In genomic region chr7:24391687-24392086, GRCm38 (mm10) we compare ENCODE assay signal across 21 mouse cellular contexts. TPM values are rescaled to one million over a fixed set of nuclear protein-coding genes. Genes with fewer than 3 reads are reported as not detected.
DNase-seq lines count a peak whose midpoint lies in the region; ATAC-seq lines count a peak whose summit lies in the region.
"Had no signal": no experiment of that assay in that cellular context is flagged by ENCODE, and none has a peak within 500 bp of the region (broad histone marks: within the 10 kb centered on the region; RNA-seq: fewer than 3 reads in every experiment).

No protein-coding gene starts in this region.

- H3K27ac ChIP-seq in embryonic facial prominence, embryonic 13.5 days = peak overlapping the region; percentile 41; the same call in 1 of the 2 replicates
- no peak overlapping the region for H3K27ac ChIP-seq in embryonic facial prominence, embryonic 10.5 days (replicated peaks)
- peak overlapping the region; percentile 74 for H3K27ac ChIP-seq in kidney, embryonic 16.5 days (ENCODE audit: low read length)
- peak overlapping the region; percentile 76 for H3K27ac ChIP-seq in limb, embryonic 12.5 days
- peak overlapping the region; percentile 85 for H3K27ac ChIP-seq in stomach, embryonic 14.5 days (ENCODE audit: low read length)
- H3K27ac ChIP-seq: midbrain, embryonic 13.5 days had no signal

- H3K4me2 ChIP-seq in embryonic facial prominence, embryonic 13.5 days = no peak overlapping the region
- H3K4me2 ChIP-seq in kidney, embryonic 16.5 days (replicated peaks; ENCODE audit: low read depth, low read length) = no peak overlapping the region
- peak overlapping the region; percentile 46; the same call in 1 of the 2 replicates for H3K4me2 ChIP-seq in limb, embryonic 12.5 days
- H3K4me2 ChIP-seq in stomach, embryonic 14.5 days (replicated peaks; ENCODE audit: low read depth, low read length) = peak overlapping the region; percentile 33; the same call in 1 of the 2 replicates
- H3K4me2 ChIP-seq: heart, embryonic 11.5 days; midbrain, embryonic 13.5 days had no signal

- H3K4me3 ChIP-seq in embryonic facial prominence, embryonic 13.5 days = no peak overlapping the region
- H3K4me3 ChIP-seq in embryonic facial prominence, embryonic 10.5 days = no peak overlapping the region
- H3K4me3 ChIP-seq in kidney, embryonic 16.5 days (ENCODE audit: low read length) = no peak overlapping the region
- no peak overlapping the region for H3K4me3 ChIP-seq in limb, embryonic 12.5 days (replicated peaks)
- no peak overlapping the region for H3K4me3 ChIP-seq in stomach, embryonic 14.5 days (ENCODE audit: low read depth, low read length)
- H3K4me3 ChIP-seq: erythroblast, embryonic 14.5 days; midbrain, embryonic 13.5 days had no signal

- no peak for ATAC-seq in embryonic facial prominence, embryonic 13.5 days (ENCODE audit: insufficient number of reproducible peaks, insufficient read depth, low FRiP score, low TSS enrichment, low read depth)
- ATAC-seq in kidney, embryonic 16.5 days (ENCODE audit: low FRiP score, low TSS enrichment) = no peak
- ATAC-seq in limb, embryonic 12.5 days (ENCODE audit: insufficient number of reproducible peaks, insufficient read depth, low FRiP score, low TSS enrichment, low read depth) = no peak
- no peak for ATAC-seq in stomach, embryonic 14.5 days (ENCODE audit: insufficient number of reproducible peaks, insufficient read depth, low FRiP score, low read depth)
- ATAC-seq: midbrain, embryonic 13.5 days had no signal

- no peaks in the 10 kb centered on the region for H3K9me3 ChIP-seq in embryonic facial prominence, embryonic 13.5 days
- no peaks in the 10 kb centered on the region for H3K9me3 ChIP-seq in embryonic facial prominence, embryonic 10.5 days
- H3K9me3 ChIP-seq in kidney, embryonic 16.5 days (ENCODE audit: low read length) = no peaks in the 10 kb centered on the region
- no peaks in the 10 kb centered on the region for H3K9me3 ChIP-seq in limb, embryonic 12.5 days
- H3K9me3 ChIP-seq in stomach, embryonic 14.5 days (ENCODE audit: control insufficient read depth, low read depth, low read length) = no peaks in the 10 kb centered on the region
- H3K9me3 ChIP-seq: midbrain, embryonic 13.5 days had no signal

- H3K9ac ChIP-seq in embryonic facial prominence, embryonic 13.5 days = no peak overlapping the region
- H3K9ac ChIP-seq in kidney, embryonic 16.5 days (replicated peaks; ENCODE audit: low read length) = 0 out of 2 replicates have a peak overlapping the region, but pooled peaks have one; percentile 7
- no peak overlapping the region for H3K9ac ChIP-seq in limb, embryonic 12.5 days (replicated peaks)
- H3K9ac ChIP-seq in stomach, embryonic 14.5 days (replicated peaks; ENCODE audit: low read depth, low read length) = no peak overlapping the region
- H3K9ac ChIP-seq: midbrain, embryonic 13.5 days had no signal

- DNase-seq in embryonic facial prominence, embryonic 10.5 days (ENCODE audit: low spot score) = no peak
- no peak for DNase-seq in kidney, adult 11 months
- no peak for DNase-seq in heart, postnatal 4 days
- no peak for DNase-seq in cerebellum, postnatal 25 days
- DNase-seq: cerebellum, adult 9-11 months; gastrocnemius, postnatal 36 days; lung, adult 18-20 months; lung, postnatal 36 days; thymus, postnatal 36 days had no signal

- H3K36me3 ChIP-seq in embryonic facial prominence, embryonic 13.5 days = no peaks in the 10 kb centered on the region
- no peaks in the 10 kb centered on the region for H3K36me3 ChIP-seq in embryonic facial prominence, embryonic 10.5 days (replicated peaks)
- H3K36me3 ChIP-seq in kidney, embryonic 16.5 days (ENCODE audit: insufficient read depth, low read length) = no peaks in the 10 kb centered on the region
- no peaks in the 10 kb centered on the region for H3K36me3 ChIP-seq in limb, embryonic 12.5 days
- H3K36me3 ChIP-seq in stomach, embryonic 14.5 days (ENCODE audit: control insufficient read depth, insufficient read depth, low read length) = no peaks in the 10 kb centered on the region
- H3K36me3 ChIP-seq: midbrain, embryonic 13.5 days had no signal

- no peaks in the 10 kb centered on the region for H3K27me3 ChIP-seq in embryonic facial prominence, embryonic 13.5 days
- no peaks in the 10 kb centered on the region for H3K27me3 ChIP-seq in embryonic facial prominence, embryonic 10.5 days (replicated peaks; ENCODE audit: low read depth, poor library complexity, severe bottlenecking)
- H3K27me3 ChIP-seq in kidney, embryonic 16.5 days (ENCODE audit: insufficient read depth, low read length) = no peaks in the 10 kb centered on the region
- H3K27me3 ChIP-seq in limb, embryonic 12.5 days = no peaks in the 10 kb centered on the region
- H3K27me3 ChIP-seq in stomach, embryonic 14.5 days (ENCODE audit: control insufficient read depth, insufficient read depth, low read length) = no peaks in the 10 kb centered on the region
- H3K27me3 ChIP-seq: midbrain, embryonic 13.5 days had no signal

- H3K4me1 ChIP-seq in embryonic facial prominence, embryonic 13.5 days = peaks cover 30% of the 10 kb centered on the region
- H3K4me1 ChIP-seq in embryonic facial prominence, embryonic 10.5 days = peaks cover 18% of the 10 kb centered on the region
- H3K4me1 ChIP-seq in kidney, embryonic 16.5 days (ENCODE audit: insufficient read depth, low read length) = peaks cover 41% of the 10 kb centered on the region
- H3K4me1 ChIP-seq in limb, embryonic 12.5 days (replicated peaks) = peaks cover 46% of the 10 kb centered on the region
- peaks cover 19% of the 10 kb centered on the region; the same call in 1 of the 2 replicates for H3K4me1 ChIP-seq in stomach, embryonic 14.5 days (ENCODE audit: control insufficient read depth, insufficient read depth, low read length)
- H3K4me1 ChIP-seq: midbrain, embryonic 13.5 days had no signal

- WGBS in embryonic facial prominence, embryonic 13.5 days = 74% methylated on average over 2 of the region's 2 CpGs
- 78% methylated on average over 2 of the region's 2 CpGs for WGBS in embryonic facial prominence, embryonic 10.5 days
- WGBS in kidney, embryonic 16.5 days = 71% methylated on average over 2 of the region's 2 CpGs
- WGBS in limb, embryonic 12.5 days = 78% methylated on average over 2 of the region's 2 CpGs
- WGBS in stomach, embryonic 14.5 days = 65% methylated on average over 2 of the region's 2 CpGs

RNA-seq across cellular contexts. Expression of gene Smg9, which starts 7.7 kb away (rescaled TPM):
- 21.6 and 27.0 TPM in 2 replicates for polyA plus RNA-seq in embryonic facial prominence, embryonic 13.5 days (2015; fragmentation: Nextera tagmentation; extraction: Ambion mirVana)
- 25.8 and 26.3 TPM in 2 replicates for polyA plus RNA-seq in embryonic facial prominence, embryonic 10.5 days (2016; fragmentation: Nextera tagmentation; extraction: Ambion mirVana)
- 28.3 and 31.9 TPM in 2 replicates for polyA plus RNA-seq in kidney, embryonic 16.5 days (2015; fragmentation: Nextera tagmentation; extraction: Ambion mirVana)
- polyA plus RNA-seq in limb, embryonic 12.5 days (2016; fragmentation: Nextera tagmentation; extraction: Ambion mirVana) = 22.7 and 25.4 TPM in 2 replicates
- 23.2 and 26.6 TPM in 2 replicates for polyA plus RNA-seq in stomach, embryonic 14.5 days (2014; fragmentation: Nextera tagmentation; extraction: Ambion mirVana)
- 10 to 100 TPM; 15.0 to 15.5 TPM for total RNA-seq in heart, postnatal 4 days (2021)

RNA-seq across cellular contexts. Expression of gene Kcnn4, which starts 21.6 kb away (rescaled TPM):
- 1.9 and 2.1 TPM in 2 replicates for polyA plus RNA-seq in embryonic facial prominence, embryonic 13.5 days (2015; fragmentation: Nextera tagmentation; extraction: Ambion mirVana)
- 3.0 and 3.5 TPM in 2 replicates for polyA plus RNA-seq in embryonic facial prominence, embryonic 10.5 days (2016; fragmentation: Nextera tagmentation; extraction: Ambion mirVana)
- polyA plus RNA-seq in kidney, embryonic 16.5 days (2015; fragmentation: Nextera tagmentation; extraction: Ambion mirVana) = 4.4 and 4.9 TPM in 2 replicates
- 2.1 and 2.8 TPM in 2 replicates for polyA plus RNA-seq in limb, embryonic 12.5 days (2016; fragmentation: Nextera tagmentation; extraction: Ambion mirVana)
- 2.4 and 3.0 TPM in 2 replicates for polyA plus RNA-seq in stomach, embryonic 14.5 days (2014; fragmentation: Nextera tagmentation; extraction: Ambion mirVana)
- 1 to 10 TPM; 1.0 TPM for total RNA-seq in heart, postnatal 4 days (2021)

RNA-seq across cellular contexts. Expression of gene Lypd5, which starts 42.7 kb away (rescaled TPM):
- polyA plus RNA-seq in embryonic facial prominence, embryonic 13.5 days (2015; fragmentation: Nextera tagmentation; extraction: Ambion mirVana) = 0.45 and 0.91 TPM in 2 replicates
- not detected in 2 replicates for polyA plus RNA-seq in embryonic facial prominence, embryonic 10.5 days (2016; fragmentation: Nextera tagmentation; extraction: Ambion mirVana)
- polyA plus RNA-seq in kidney, embryonic 16.5 days (2015; fragmentation: Nextera tagmentation; extraction: Ambion mirVana) = not detected in 2 replicates
- not detected in 2 replicates for polyA plus RNA-seq in limb, embryonic 12.5 days (2016; fragmentation: Nextera tagmentation; extraction: Ambion mirVana)
- not detected in 2 replicates for polyA plus RNA-seq in stomach, embryonic 14.5 days (2014; fragmentation: Nextera tagmentation; extraction: Ambion mirVana)
- not detected for total RNA-seq in heart, postnatal 4 days (2021)
- total RNA-seq: adrenal gland, postnatal 25 days; gastrocnemius, postnatal 36 days; heart, postnatal 25 days; layer of hippocampus, postnatal 25 days; left cerebral cortex, postnatal 36 days; neutrophil, adult 5-6 weeks had no signal
- polyA plus RNA-seq: erythroblast, embryonic 14.5 days; heart, embryonic 11.5 days; midbrain, embryonic 13.5 days had no signal

RNA-seq across cellular contexts. Expression of gene Tescl, which starts 58.0 kb away (rescaled TPM):
- 0.25 TPM in 1 of 2 replicates, not detected in the other for polyA plus RNA-seq in embryonic facial prominence, embryonic 13.5 days (2015; fragmentation: Nextera tagmentation; extraction: Ambion mirVana)
- 0.17 TPM in 1 of 2 replicates, not detected in the other for polyA plus RNA-seq in embryonic facial prominence, embryonic 10.5 days (2016; fragmentation: Nextera tagmentation; extraction: Ambion mirVana)
- polyA plus RNA-seq in kidney, embryonic 16.5 days (2015; fragmentation: Nextera tagmentation; extraction: Ambion mirVana) = 0.19 and 0.42 TPM in 2 replicates
- 0.25 TPM in 1 of 2 replicates, not detected in the other for polyA plus RNA-seq in limb, embryonic 12.5 days (2016; fragmentation: Nextera tagmentation; extraction: Ambion mirVana)
- polyA plus RNA-seq in stomach, embryonic 14.5 days (2014; fragmentation: Nextera tagmentation; extraction: Ambion mirVana) = 0.41 TPM in 1 of 2 replicates, not detected in the other
- under 1 TPM; 0.32 to 0.33 TPM for total RNA-seq in heart, postnatal 4 days (2021)
- total RNA-seq: gastrocnemius, postnatal 36 days; heart, postnatal 25 days; layer of hippocampus, postnatal 25 days; left cerebral cortex, postnatal 36 days; neutrophil, adult 5-6 weeks had no signal
- polyA plus RNA-seq: erythroblast, embryonic 14.5 days; heart, embryonic 11.5 days; midbrain, embryonic 13.5 days had no signal

Comparison
In these comparisons a context has a peak if more than half of its experiments do, and no peak if none do; other contexts are left out.
1. H3K4me2 ChIP-seq: peak in limb, embryonic 12.5 days (single experiment) and stomach, embryonic 14.5 days (single experiment); none in embryonic facial prominence, embryonic 13.5 days (single experiment) and kidney, embryonic 16.5 days (single experiment).